Mouse (Mus musculus): Measurements from ENCODE around the gene Nudcd3. TPM values are rescaled to one million over a fixed set of nuclear protein-coding genes. Genes with fewer than 3 reads are reported as not detected.

The Nudcd3 gene
- total and polyA plus RNA-seq, 3 experiments, result 30.7 to 82.2 (median 35.6) TPM

GRCm38 (mm10) chr11:6154211-6154701, 46.0 kb downstream of the Nudcd3 start:
- Histone ChIP-seq H3K27ac (ENCODE audit: insufficient read depth, low read depth) (no peak overlapping the region), H3K4me1 (ENCODE audit: control insufficient read depth in 1 of 2, insufficient read depth in 2 of 2) (peaks cover 8 to 38% of the 10 kb centered on the region in 2 experiments; a peak in 3 of 4 replicates), H3K27me3 (replicated peaks) (no peaks in the 10 kb centered on the region), H3K9me3 (replicated peaks; ENCODE audit: low read length) (peaks cover 2% of the 10 kb centered on the region), H3K9ac (ENCODE audit: insufficient read depth, low read depth) (no peak overlapping the region), H3K36me3 (replicated peaks in 1 of 2; ENCODE audit: control insufficient read depth in 1 of 2, insufficient read depth in 1 of 2, low read length in 1 of 2) (peaks cover 10 to 45% of the 10 kb centered on the region in 2 experiments), H3K79me2 (replicated peaks; ENCODE audit: control insufficient read depth, extremely low read depth, insufficient read depth, poor library complexity, severe bottlenecking) (peaks cover 16% of the 10 kb centered on the region), H3K4me2 (ENCODE audit: insufficient read depth, low read depth, poor library complexity, severe bottlenecking) (no peak overlapping the region), H3K4me3 (replicated peaks in 1 of 3; ENCODE audit: low read depth in 2 of 3, low read length in 2 of 3, poor library complexity in 1 of 3) (no peak overlapping the region)
- DNase-seq (ENCODE audit: extremely low read depth), result no peak
- in situ Hi-C loops (cut with MboI; ENCODE audit: low pct_ligation_motif_present, low pct_unique_long_range_greater_than_20kb, low sequenced_read_pairs), result no loop called here
- TF ChIP-seq UBTF (IDR thresholded peaks at IDR 0.05; ENCODE audit: low read depth, low read length), result no peak
- no peak for TF ChIP-seq USF2 (conservative IDR thresholded peaks at IDR 0.05; ENCODE audit: low read depth, low read length)
- no peak for TF ChIP-seq RAD21 (IDR thresholded peaks at IDR 0.05; ENCODE audit: low read depth, low read length)
- TF ChIP-seq ETS1 (conservative IDR thresholded peaks at IDR 0.05; ENCODE audit: low read depth, low read length), result no peak
- TF ChIP-seq POLR2AphosphoS2 (IDR thresholded peaks at IDR 0.05; ENCODE audit: low read depth, low read length), result no peak
- no peak for TF ChIP-seq RCOR1 (conservative IDR thresholded peaks at IDR 0.05; ENCODE audit: low read depth, low read length)
- dilution Hi-C loops (cut with MboI; ENCODE audit: extremely low pct_ligation_motif_present, extremely low pct_unique_long_range_greater_than_20kb, low sequenced_read_pairs), result no loop called here

- Histone ChIP-seq H3K4me2 (ENCODE audit: insufficient read depth, low read depth, poor library complexity, severe bottlenecking) (no peak overlapping the region), H3K27me3 (replicated peaks) (no peaks in the 10 kb centered on the region), H3K4me3 (replicated peaks in 1 of 3; ENCODE audit: low read depth in 2 of 3, low read length in 2 of 3, poor library complexity in 1 of 3) (no peak overlapping the region), H3K9ac (ENCODE audit: insufficient read depth, low read depth) (no peak overlapping the region), H3K36me3 (replicated peaks in 1 of 2; ENCODE audit: control insufficient read depth in 1 of 2, insufficient read depth in 1 of 2, low read length in 1 of 2) (peaks cover 17 to 52% of the 10 kb centered on the region in 2 experiments), H3K27ac (ENCODE audit: insufficient read depth, low read depth) (no peak overlapping the region), H3K9me3 (replicated peaks; ENCODE audit: low read length) (peaks cover 2% of the 10 kb centered on the region), H3K79me2 (replicated peaks; ENCODE audit: control insufficient read depth, extremely low read depth, insufficient read depth, poor library complexity, severe bottlenecking) (peaks cover 10% of the 10 kb centered on the region; the same call in 1 of the 2 replicates), H3K4me1 (ENCODE audit: control insufficient read depth in 1 of 2, insufficient read depth in 2 of 2) (peaks cover 8 to 29% of the 10 kb centered on the region in 2 experiments; a peak in 3 of 4 replicates)
- DNase-seq (ENCODE audit: extremely low read depth), result no peak
- dilution Hi-C loops (cut with MboI; ENCODE audit: extremely low pct_ligation_motif_present, extremely low pct_unique_long_range_greater_than_20kb, low sequenced_read_pairs) (no loop called here), in situ Hi-C loops (cut with MboI; ENCODE audit: low pct_ligation_motif_present, low pct_unique_long_range_greater_than_20kb, low sequenced_read_pairs) (no loop called here)
- TF ChIP-seq TBP (conservative IDR thresholded peaks at IDR 0.05; ENCODE audit: low read depth, low read length), result no peak
- TF ChIP-seq USF1 (IDR thresholded peaks at IDR 0.05; ENCODE audit: low read depth, low read length), result no peak
- no peak for TF ChIP-seq ZC3H11A (IDR thresholded peaks at IDR 0.05; ENCODE audit: low read depth, low read length)
- TF ChIP-seq POLR2AphosphoS2 (IDR thresholded peaks at IDR 0.05; ENCODE audit: low read depth, low read length), result no peak
- no peak for TF ChIP-seq NELFE (IDR thresholded peaks at IDR 0.05; ENCODE audit: low read depth, low read length)
- TF ChIP-seq HCFC1 (IDR thresholded peaks at IDR 0.05; ENCODE audit: low read depth, low read length), result no peak
These were observed 47.4 kb downstream of the Nudcd3 start for GRCm38 (mm10) chr11:6152864-6153263.

- no peaks in the 10 kb centered on the region for H3K9me3 ChIP-seq (replicated peaks; ENCODE audit: low read length)
- H3K27me3 ChIP-seq (replicated peaks), result no peaks in the 10 kb centered on the region
- dilution Hi-C loops (cut with MboI; ENCODE audit: extremely low pct_ligation_motif_present, extremely low pct_unique_long_range_greater_than_20kb, low sequenced_read_pairs), result no loop called here
- TF ChIP-seq IRF4 (IDR thresholded peaks at IDR 0.05; ENCODE audit: low read depth, low read length) (no peak), MAX (IDR thresholded peaks at IDR 0.05; ENCODE audit: low read length) (peak; percentile 48; the same call in 1 of the 2 replicates), BHLHE40 (IDR thresholded peaks at IDR 0.05; ENCODE audit: low read depth, low read length) (peak; percentile 50), JUND (conservative IDR thresholded peaks at IDR 0.05; ENCODE audit: low read depth, low read length) (no peak), HCFC1 (IDR thresholded peaks at IDR 0.05; ENCODE audit: low read depth, low read length) (no peak), MYC (IDR thresholded peaks at IDR 0.05; ENCODE audit: low read depth, low read length) (0 out of 2 replicates have a peak, but pooled peaks have one; percentile 64), NRF1 (IDR thresholded peaks at IDR 0.05; ENCODE audit: low read depth, low read length) (no peak)
- H3K36me3 ChIP-seq (replicated peaks in 1 of 2; ENCODE audit: control insufficient read depth in 1 of 2, insufficient read depth in 1 of 2, low read length in 1 of 2), result peaks cover 11 to 52% of the 10 kb centered on the region in 2 experiments
- in situ Hi-C loops (cut with MboI; ENCODE audit: low pct_ligation_motif_present, low pct_unique_long_range_greater_than_20kb, low sequenced_read_pairs), result no loop called here
- no peak overlapping the region for H3K4me2 ChIP-seq (ENCODE audit: insufficient read depth, low read depth, poor library complexity, severe bottlenecking)
- no peak overlapping the region for H3K27ac ChIP-seq (ENCODE audit: insufficient read depth, low read depth)
- DNase-seq (ENCODE audit: extremely low read depth), result peak; percentile 30
- H3K4me3 ChIP-seq (replicated peaks in 1 of 3; ENCODE audit: low read depth in 2 of 3, low read length in 2 of 3, poor library complexity in 1 of 3), result no peak overlapping the region
- peaks cover 6 to 19% of the 10 kb centered on the region in 2 experiments; a peak in 3 of 4 replicates for H3K4me1 ChIP-seq (ENCODE audit: control insufficient read depth in 1 of 2, insufficient read depth in 2 of 2)
- no peaks in the 10 kb centered on the region for H3K79me2 ChIP-seq (replicated peaks; ENCODE audit: control insufficient read depth, extremely low read depth, insufficient read depth, poor library complexity, severe bottlenecking)
- H3K9ac ChIP-seq (ENCODE audit: insufficient read depth, low read depth), result no peak overlapping the region
These were observed 61.8 kb downstream of the Nudcd3 start for GRCm38 (mm10) chr11:6138233-6138950.
